Mouse (Mus musculus) gastrocnemius, adult 18-20 months (tissue): ENCODE results near the gene Krt8. TPM values are rescaled to one million over a fixed set of nuclear protein-coding genes. Genes with fewer than 3 reads are reported as not detected.
"Not testable (repeated sequence)": the region's sequence is repeated elsewhere in the genome, so short reads cannot be mapped to it uniquely, and the experiment has no call there.

ENCODE experiments used
- DNase-seq: peaks from one replicate; pipeline ENCODE4 v3.0.0; 2021; ENCODE audit warnings: low spot score
- total RNA-seq, 2 experiments: library from RNA; stranded (reverse); gene quantifications; 2 replicates each; pipeline ENCODE4 v1.2.3; 2021

Gene Krt8
- total RNA-seq, 2 experiments from 2014 or later = 0.16 to 0.21 TPM

- DNase-seq = peak; percentile 39
Measured at GRCm38 (mm10) chr15:102010569-102011245, 6.4 kb upstream of the Krt8 start.

GRCm38 (mm10) chr15:102007097-102008069 lies 3.1 kb upstream of the Krt8 start:
- DNase-seq = no peak

- DNase-seq = no peak
Measured at GRCm38 (mm10) chr15:102006317-102006716, 2.0 kb upstream of the Krt8 start.

GRCm38 (mm10) chr15:102005290-102005689 lies 1.0 kb upstream of the Krt8 start:
- no peak for DNase-seq

- DNase-seq = no peak
Measured at GRCm38 (mm10) chr15:102003516-102003915, 766 bp downstream of the Krt8 start.

- peak; percentile 29 for DNase-seq
Measured at GRCm38 (mm10) chr15:102002646-102003488, 1.4 kb downstream of the Krt8 start.

GRCm38 (mm10) chr15:101999676-102000335 lies 4.5 kb downstream of the Krt8 start:
- no peak for DNase-seq

GRCm38 (mm10) chr15:101999156-101999555 lies 5.1 kb downstream of the Krt8 start:
- DNase-seq = no peak

- DNase-seq = not testable (repeated sequence)
Measured at GRCm38 (mm10) chr15:101996450-101997078, 7.7 kb downstream of the Krt8 start.

- no peak for DNase-seq
Measured at GRCm38 (mm10) chr15:101995484-101996236, 8.6 kb downstream of the Krt8 start.

- no peak for DNase-seq
Measured at GRCm38 (mm10) chr15:101994365-101994764, 9.9 kb downstream of the Krt8 start.

GRCm38 (mm10) chr15:101990946-101991345 lies 13.3 kb downstream of the Krt8 start:
- no peak for DNase-seq

- DNase-seq = no peak
Measured at GRCm38 (mm10) chr15:101988714-101989113, 15.6 kb downstream of the Krt8 start.

GRCm38 (mm10) chr15:101988119-101988518 lies 16.2 kb downstream of the Krt8 start:
- peak; percentile 87 for DNase-seq

GRCm38 (mm10) chr15:101984746-101985145 lies 19.5 kb downstream of the Krt8 start:
- no peak for DNase-seq

- peak; percentile 94 for DNase-seq
Measured at GRCm38 (mm10) chr15:101983949-101984601, 20.2 kb downstream of the Krt8 start.

- DNase-seq = no peak
Measured at GRCm38 (mm10) chr15:101983315-101983948, 20.9 kb downstream of the Krt8 start.

GRCm38 (mm10) chr15:101980849-101981248 lies 23.4 kb downstream of the Krt8 start:
- no peak for DNase-seq
